In the genomic region with DNA sequence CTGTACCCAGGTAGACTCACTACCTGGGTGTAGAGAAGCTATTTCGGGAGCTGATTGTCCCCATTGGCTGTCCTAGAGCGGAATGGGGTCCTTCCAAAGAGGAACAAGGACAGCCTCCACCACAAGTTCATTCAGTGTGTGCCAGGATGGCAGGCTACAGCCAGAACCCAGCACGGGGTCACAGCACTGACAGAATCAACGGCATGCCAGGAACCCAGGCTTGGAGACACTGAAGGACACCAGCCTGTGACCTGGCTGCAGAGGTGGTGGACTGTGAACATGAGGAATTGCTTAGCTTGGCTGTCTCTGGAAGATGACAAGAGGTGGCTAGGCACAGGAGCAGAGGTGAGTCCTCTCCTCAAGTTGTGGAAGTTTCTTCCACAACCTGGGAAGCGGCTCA, we compare ENCODE assay signal across 17 mouse cellular contexts.
"Had no signal": no experiment of that assay in that cellular context is flagged by ENCODE, and none has a peak within 500 bp of the region (broad histone marks: within the 10 kb centered on the region; RNA-seq: fewer than 3 reads in every experiment).

No protein-coding gene starts in this region.

- H3K9ac ChIP-seq: limb, embryonic 12.5 days; liver, embryonic 15.5 days; neural tube, embryonic 15.5 days had no signal

- ATAC-seq: lung, postnatal 0 days had no signal

- H3K4me3 ChIP-seq: limb, embryonic 12.5 days; liver, embryonic 15.5 days; midbrain, embryonic 10.5 days; myocyte; neural tube, embryonic 15.5 days had no signal

- DNase-seq: layer of hippocampus, adult 9-11 months; layer of hippocampus, postnatal 36 days; liver; lung, adult 2 months; lung, postnatal 36 days; midbrain, embryonic 14.5 days; right cerebral cortex, adult 18-20 months; right cerebral cortex, postnatal 25 days; thymus, postnatal 4 days had no signal

- H3K27ac ChIP-seq: kidney, postnatal 0 days; limb, embryonic 12.5 days; liver, embryonic 15.5 days; midbrain, embryonic 10.5 days; neural tube, embryonic 15.5 days; stomach, postnatal 0 days had no signal

- H3K4me2 ChIP-seq: limb, embryonic 12.5 days; liver, embryonic 15.5 days; neural tube, embryonic 15.5 days had no signal

- H3K36me3 ChIP-seq: limb, embryonic 12.5 days; liver, embryonic 15.5 days; midbrain, embryonic 10.5 days; neural tube, embryonic 15.5 days had no signal

- H3K27me3 ChIP-seq: limb, embryonic 12.5 days; liver, embryonic 15.5 days; neural tube, embryonic 15.5 days had no signal

- H3K9me3 ChIP-seq: limb, embryonic 12.5 days; liver, embryonic 15.5 days; midbrain, embryonic 10.5 days; neural tube, embryonic 15.5 days had no signal
